Comparison of ENCODE assay signal across 21 mouse cellular contexts in genomic region chr7:115319504-115319903, GRCm38 (mm10).
"Had no signal": no experiment of that assay in that cellular context is flagged by ENCODE, and none has a peak within 500 bp of the region (broad histone marks: within the 10 kb centered on the region; RNA-seq: fewer than 3 reads in every experiment).

No protein-coding gene starts in this region.

- H3K9me3 ChIP-seq: liver, embryonic 13.5 days; liver, embryonic 15.5 days; lung, embryonic 15.5 days; megakaryocyte, embryonic 14.5 days; neural tube, embryonic 13.5 days; neural tube, embryonic 15.5 days had no signal

- H3K4me1 ChIP-seq: liver, embryonic 13.5 days; liver, embryonic 15.5 days; lung, embryonic 15.5 days; megakaryocyte, embryonic 14.5 days had no signal

- H3K27me3 ChIP-seq: liver, embryonic 13.5 days; liver, embryonic 15.5 days; lung, embryonic 15.5 days; neural tube, embryonic 13.5 days; neural tube, embryonic 15.5 days had no signal

- H3K4me2 ChIP-seq: liver, embryonic 11.5 days; liver, embryonic 13.5 days; liver, embryonic 15.5 days; lung, embryonic 15.5 days; neural tube, embryonic 13.5 days; neural tube, embryonic 15.5 days had no signal

- H3K4me3 ChIP-seq: liver, embryonic 13.5 days; liver, embryonic 15.5 days; lung, embryonic 15.5 days; megakaryocyte, embryonic 14.5 days; myocyte; neural tube, embryonic 13.5 days; neural tube, embryonic 15.5 days had no signal

- H3K27ac ChIP-seq: liver, embryonic 13.5 days; liver, embryonic 15.5 days; lung, embryonic 15.5 days; macrophage; neural tube, embryonic 13.5 days; neural tube, embryonic 15.5 days had no signal

- H3K9ac ChIP-seq: liver, embryonic 13.5 days; liver, embryonic 15.5 days; liver, postnatal 0 days; lung, embryonic 15.5 days; neural tube, embryonic 13.5 days; neural tube, embryonic 15.5 days had no signal

- H3K36me3 ChIP-seq: liver, embryonic 13.5 days; liver, embryonic 15.5 days; lung, embryonic 15.5 days; neural tube, embryonic 13.5 days; neural tube, embryonic 15.5 days had no signal

- DNase-seq: liver, embryonic 13.5 days; liver, postnatal 0 days; lung, adult 2 months; lung, postnatal 14 days; lung, postnatal 36 days; right cerebral cortex, adult 18-20 months; right cerebral cortex, postnatal 25 days; right cerebral cortex, postnatal 4 days; spleen, adult 18-20 months; thymus, adult 18-20 months; thymus, postnatal 14 days; thymus, postnatal 36 days had no signal

- ATAC-seq: liver, postnatal 0 days; lung, postnatal 0 days had no signal
